Mouse (Mus musculus) C2C12 (cell line): ENCODE measurements at regions not wholly inside any gene's neighbourhood (a gene's known extent, or its start where the extent isn't known, plus 50 kb on each side); places are given as distances from the start of the nearest gene placed in this dataset.

Source experiments
- CEBPB ChIP-seq: IDR thresholded peaks from one replicate; pipeline ENCODE4 v1.6.1; 2011; ENCODE audit warnings: low read depth, mild to moderate bottlenecking, control low read depth, moderate library complexity
- CTCF ChIP-seq: IDR thresholded peaks from one replicate; pipeline ENCODE4 v1.5.1; 2011; ENCODE audit not compliant: control insufficient read depth, insufficient read depth, insufficient read length
- FOSL1 ChIP-seq: IDR thresholded peaks from one replicate; pipeline ENCODE4 v1.8.0; 2011; ENCODE audit warnings: mild to moderate bottlenecking, low read length; ENCODE audit not compliant: poor library complexity, insufficient read depth, severe bottlenecking
- MYOD1 ChIP-seq: IDR thresholded peaks from one replicate; pipeline ENCODE4 v1.6.1; 2011; ENCODE audit warnings: low read depth; ENCODE audit not compliant: control insufficient read depth, insufficient read length
- MYOG ChIP-seq: IDR thresholded peaks from one replicate; pipeline ENCODE4 v1.6.1; 2011; ENCODE audit not compliant: control insufficient read depth, insufficient read length; ENCODE audit errors: extremely low read depth
- USF1 ChIP-seq: IDR thresholded peaks from one replicate; pipeline ENCODE4 v1.6.1; 2011; ENCODE audit warnings: low read depth, mild to moderate bottlenecking, control low read depth, moderate library complexity

DNA sequence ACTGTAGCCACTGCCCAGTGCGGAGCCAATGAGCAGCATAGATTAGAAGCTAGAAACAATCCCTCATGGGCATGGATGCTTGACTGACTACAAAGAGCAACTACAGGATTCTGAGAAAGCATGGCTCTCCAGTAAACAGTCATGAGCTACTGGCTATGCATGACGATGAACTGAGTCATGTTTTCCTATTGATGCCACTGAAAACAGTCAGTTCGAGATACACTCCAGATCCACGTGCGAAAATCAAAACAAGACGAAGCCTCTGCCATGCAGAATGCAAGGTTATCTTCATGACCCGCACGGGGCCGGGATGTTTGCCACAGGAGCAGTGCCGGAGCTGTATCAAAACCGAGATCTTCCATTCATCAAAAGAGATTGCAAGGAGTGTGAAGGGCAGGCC is 413.9 kb downstream of the Rnd3 start:
- TF ChIP-seq CTCF: no peak
- no peak for TF ChIP-seq MYOD1
- no peak for TF ChIP-seq FOSL1
- no peak for TF ChIP-seq MYOG
- TF ChIP-seq CEBPB: no peak
- TF ChIP-seq USF1: no peak
